9 mouse cellular contexts compared by ENCODE assay signal in genomic region chr11:4746733-4747132, GRCm38 (mm10). TPM values are rescaled to one million over a fixed set of nuclear protein-coding genes. Genes with fewer than 3 reads are reported as not detected.
DNase-seq lines count a peak whose midpoint lies in the region; ATAC-seq and TF ChIP-seq lines count a peak whose summit lies in the region.
"Had no signal": no experiment of that assay in that cellular context is flagged by ENCODE, and none has a peak within 500 bp of the region (broad histone marks: within the 10 kb centered on the region; RNA-seq: fewer than 3 reads in every experiment).

Gene Cabp7, minus strand, starts transcription at chr11:4746778.

- H3K4me1 ChIP-seq in heart, embryonic 12.5 days (replicated peaks), result peaks cover 18% of the 10 kb centered on the region
- peaks cover 19% of the 10 kb centered on the region for H3K4me1 ChIP-seq in limb, embryonic 15.5 days
- peaks cover 5% of the 10 kb centered on the region; the same call in 1 of the 2 replicates for H3K4me1 ChIP-seq in stomach, postnatal 0 days (replicated peaks; ENCODE audit: control insufficient read depth, insufficient read depth)

- WGBS in heart, embryonic 12.5 days, result 0% methylated on average over 37 of the region's 73 CpGs
- 0% methylated on average over 19 of the region's 73 CpGs for WGBS in limb, embryonic 15.5 days
- 2% methylated on average over 19 of the region's 73 CpGs for WGBS in stomach, postnatal 0 days

- peak within 1 kb of the TSS; percentile 96 for H3K4me2 ChIP-seq in heart, embryonic 12.5 days
- peak within 1 kb of the TSS; percentile 96 for H3K4me2 ChIP-seq in limb, embryonic 15.5 days
- H3K4me2 ChIP-seq in stomach, postnatal 0 days (replicated peaks; ENCODE audit: low read depth), result peak within 1 kb of the TSS; percentile 86

- no peak for TF ChIP-seq EP300 in stomach, postnatal 0 days (optimal IDR thresholded peaks at IDR 0.05)

- no peaks in the 10 kb centered on the region for H3K9me3 ChIP-seq in heart, embryonic 12.5 days (replicated peaks)
- H3K9me3 ChIP-seq in limb, embryonic 15.5 days, result no peaks in the 10 kb centered on the region
- H3K9me3 ChIP-seq in stomach, postnatal 0 days (ENCODE audit: control insufficient read depth, low read length), result no peaks in the 10 kb centered on the region

- no peak within 1 kb of the TSS for H3K27ac ChIP-seq in heart, embryonic 12.5 days (ENCODE audit: poor library complexity, severe bottlenecking)
- no peak within 1 kb of the TSS for H3K27ac ChIP-seq in limb, embryonic 15.5 days
- no peak within 1 kb of the TSS for H3K27ac ChIP-seq in stomach, postnatal 0 days (replicated peaks)

- no peak for TF ChIP-seq CTCF in stomach, postnatal 0 days (IDR thresholded peaks at IDR 0.05; ENCODE audit: low read depth)

- peak within 1 kb of the TSS; percentile 59 for H3K4me3 ChIP-seq in heart, embryonic 12.5 days
- peak within 1 kb of the TSS; percentile 47 for H3K4me3 ChIP-seq in limb, embryonic 15.5 days
- peak within 1 kb of the TSS; percentile 42 for H3K4me3 ChIP-seq in stomach, postnatal 0 days (ENCODE audit: low read depth, low read length)

- no peaks in the 10 kb centered on the region for H3K36me3 ChIP-seq in heart, embryonic 12.5 days
- no peaks in the 10 kb centered on the region for H3K36me3 ChIP-seq in limb, embryonic 15.5 days
- H3K36me3 ChIP-seq in stomach, postnatal 0 days (ENCODE audit: control insufficient read depth, insufficient read depth, low read length), result no peaks in the 10 kb centered on the region

- peak within 1 kb of the TSS; percentile 28; the same call in 1 of the 2 replicates for H3K9ac ChIP-seq in heart, embryonic 12.5 days
- no peak within 1 kb of the TSS for H3K9ac ChIP-seq in limb, embryonic 15.5 days
- H3K9ac ChIP-seq in stomach, postnatal 0 days (ENCODE audit: low read length), result no peak within 1 kb of the TSS

- no peak for ATAC-seq in heart, embryonic 12.5 days (ENCODE audit: insufficient number of reproducible peaks, low FRiP score)
- no peak for ATAC-seq in limb, embryonic 15.5 days (ENCODE audit: insufficient number of reproducible peaks, low FRiP score, low TSS enrichment, low read depth)
- ATAC-seq in stomach, postnatal 0 days (ENCODE audit: low FRiP score, low TSS enrichment), result no peak

- no peak for DNase-seq in heart, adult 18-20 months
- peak; percentile 32 for DNase-seq in thymus, postnatal 4 days
- DNase-seq in thymus, postnatal 25 days, result no peak
- DNase-seq in stomach, postnatal 0 days (ENCODE audit: low spot score), result no peak
- no peak for DNase-seq in frontal cortex, postnatal 36 days (ENCODE audit: low spot score in 2 of 2)
- DNase-seq in right cerebral cortex, postnatal 10 days (ENCODE audit: low spot score in 2 of 2), result no peak
- DNase-seq: cerebellum, adult 9-11 months had no signal

- H3K27me3 ChIP-seq in heart, embryonic 12.5 days (replicated peaks), result peaks cover 97% of the 10 kb centered on the region
- H3K27me3 ChIP-seq in limb, embryonic 15.5 days, result peaks cover 95% of the 10 kb centered on the region
- H3K27me3 ChIP-seq in stomach, postnatal 0 days (ENCODE audit: control insufficient read depth, insufficient read depth, low read length), result peaks cover 29% of the 10 kb centered on the region; the same call in 1 of the 2 replicates

RNA-seq across cellular contexts. Expression of gene Cabp7, which starts in this region (rescaled TPM):
- 0.15 and 0.18 TPM in 2 replicates for polyA plus RNA-seq in heart, embryonic 12.5 days (2016; fragmentation: Nextera tagmentation; extraction: Ambion mirVana)
- total RNA-seq in heart, adult 18-20 months (2021), result not detected
- polyA plus RNA-seq in limb, embryonic 15.5 days (2015; fragmentation: Nextera tagmentation; extraction: Ambion mirVana), result 0.05 and 0.11 TPM in 2 replicates
- polyA plus RNA-seq in stomach, postnatal 0 days (2015; fragmentation: Nextera tagmentation; extraction: Ambion mirVana), result 0.12 and 0.13 TPM in 2 replicates
